Mouse (Mus musculus) brown adipose tissue, adult 24 weeks (tissue): Measurements from ENCODE around the gene 1700066M21Rik. TPM values are rescaled to one million over a fixed set of nuclear protein-coding genes. Genes with fewer than 3 reads are reported as not detected.

Experiments used
- H3K27ac ChIP-seq: fragments of 200-500 bp; replicated peaks from 2 replicates; pipeline ENCODE4 v1.5.1; 2012; ENCODE audit warnings: low read depth, mild to moderate bottlenecking, low read length
- H3K4me1 ChIP-seq: fragments of 200-500 bp; 2 replicates; pipeline ENCODE4 v1.6.1; 2012; ENCODE audit warnings: low read length, mixed read lengths; ENCODE audit not compliant: control insufficient read depth, insufficient read depth, insufficient read length
- H3K4me3 ChIP-seq: fragments of 200-500 bp; 2 replicates; pipeline ENCODE4 v1.5.1; 2012; ENCODE audit warnings: low read depth, mild to moderate bottlenecking, low read length, moderate library complexity; ENCODE audit not compliant: insufficient read depth
- polyA plus RNA-seq: library from polyadenylated mRNA; stranded (reverse); fragments of >200 nt; gene quantifications from 2 replicates; pipeline ENCODE4 v1.2.4, GENCODE M21; 2012; ENCODE audit not compliant: missing spikeins, insufficient read depth, insufficient read length

Gene 1700066M21Rik
- polyA plus RNA-seq, 1 experiment: 5.7 TPM

DNA sequence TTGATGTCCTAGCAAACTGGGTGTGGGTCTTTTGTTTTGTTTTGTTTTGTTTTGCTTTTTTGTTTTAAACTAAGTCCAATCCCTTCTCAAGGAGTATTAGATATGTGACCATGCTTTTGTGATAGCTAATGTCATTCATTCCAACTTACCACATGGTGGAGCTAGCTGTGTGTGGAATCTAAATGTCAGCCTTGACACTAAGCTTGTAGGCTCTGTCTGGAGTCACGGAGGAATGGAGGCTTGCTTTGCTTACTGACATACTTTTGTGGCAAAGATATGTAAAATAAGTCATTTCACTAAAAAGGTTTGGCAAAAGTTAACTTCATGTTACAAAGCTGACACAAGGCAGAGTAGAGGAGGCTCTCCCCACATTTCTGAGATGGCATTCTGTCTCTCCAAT, 46.3 kb downstream of the 1700066M21Rik start:
- H3K4me3 ChIP-seq: no peak overlapping the region
- no peaks in the 10 kb centered on the region for H3K4me1 ChIP-seq
- H3K27ac ChIP-seq: no peak overlapping the region

DNA sequence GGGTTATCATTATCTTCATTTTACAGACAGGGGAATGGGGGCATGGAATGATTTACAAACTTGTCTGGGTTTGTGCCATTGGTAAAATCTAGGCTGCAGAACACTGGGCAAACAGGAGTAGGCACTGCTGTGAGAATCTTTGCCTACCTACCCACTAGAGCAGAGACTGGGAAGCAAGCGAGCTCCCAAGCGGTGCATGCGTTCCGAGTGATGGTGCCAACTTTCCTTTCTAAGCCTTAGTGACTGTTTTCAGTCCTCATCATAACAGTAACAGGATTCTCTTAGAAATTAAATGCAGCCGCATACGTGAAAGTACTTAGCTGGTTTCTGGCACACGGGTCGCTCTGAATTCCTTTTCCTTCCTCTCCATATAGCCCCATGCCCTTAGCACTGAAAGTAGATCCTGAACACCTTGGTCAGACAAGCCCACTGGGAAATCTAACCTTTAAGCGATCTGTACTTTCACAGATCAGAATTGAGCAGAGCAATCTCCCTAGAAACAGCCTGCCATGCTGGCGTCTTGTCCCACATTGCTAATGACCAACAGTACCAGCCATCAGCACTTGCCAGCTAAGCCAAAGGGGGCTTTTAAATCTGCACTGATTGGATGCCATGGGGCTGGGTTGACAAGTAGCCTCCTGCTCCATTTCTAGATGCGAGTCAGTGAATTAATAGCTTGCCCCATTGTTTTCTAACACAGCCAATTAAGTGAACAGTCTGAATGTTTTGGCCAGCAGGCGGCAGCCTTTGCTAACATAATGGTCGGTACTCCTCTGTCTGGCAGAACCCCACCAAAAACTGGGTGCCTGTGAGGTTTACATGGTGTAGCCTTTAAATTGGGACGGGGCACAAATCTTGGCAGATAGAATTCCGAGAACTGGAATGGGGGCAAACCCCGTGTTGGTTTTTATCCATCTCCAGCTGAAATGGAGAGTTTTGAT, 51.2 kb downstream of the 1700066M21Rik start:
- Histone ChIP-seq H3K4me1 (no peaks in the 10 kb centered on the region), H3K27ac (no peak overlapping the region)

DNA sequence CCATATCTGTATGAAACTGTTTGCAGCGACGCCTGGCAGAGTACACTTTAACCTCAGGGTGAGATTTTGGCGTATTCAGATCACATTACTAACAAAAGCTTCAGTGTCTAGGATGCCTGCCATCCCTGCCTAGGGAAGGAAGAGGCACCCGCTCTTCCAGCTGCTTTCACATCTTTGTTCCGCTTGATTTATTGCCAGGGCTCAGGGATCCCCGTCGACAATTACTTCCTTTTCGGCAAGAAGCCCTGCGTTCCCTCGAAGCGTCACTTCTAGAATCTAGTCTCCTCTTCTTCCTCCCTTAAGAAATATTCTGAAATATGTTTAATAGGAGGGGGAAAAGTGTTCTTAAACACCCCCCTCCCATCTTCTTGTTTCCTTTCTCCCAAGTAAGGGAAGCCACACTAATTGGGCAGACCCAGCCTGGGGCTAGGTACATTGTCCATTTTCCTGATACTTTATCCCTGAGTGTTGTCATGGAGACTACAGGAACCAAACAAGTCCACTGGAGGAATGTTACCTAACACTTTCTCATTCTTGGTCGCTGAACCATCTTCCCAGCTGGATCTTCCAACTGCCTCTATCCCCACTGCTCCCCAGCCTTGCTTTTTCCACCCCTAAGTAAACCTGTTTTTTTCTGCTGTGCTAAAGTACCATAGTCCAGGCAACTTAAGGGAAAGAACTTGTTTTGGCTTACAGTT, 52.5 kb downstream of the 1700066M21Rik start:
- Histone ChIP-seq H3K4me1 (no peaks in the 10 kb centered on the region), H3K4me3 (peak overlapping the region; percentile 18; the same call in 1 of the 2 replicates), H3K27ac (no peak overlapping the region)

More for the DNA sequence above, 51.2 kb downstream of the 1700066M21Rik start:
- H3K4me3 ChIP-seq: no peak overlapping the region

DNA sequence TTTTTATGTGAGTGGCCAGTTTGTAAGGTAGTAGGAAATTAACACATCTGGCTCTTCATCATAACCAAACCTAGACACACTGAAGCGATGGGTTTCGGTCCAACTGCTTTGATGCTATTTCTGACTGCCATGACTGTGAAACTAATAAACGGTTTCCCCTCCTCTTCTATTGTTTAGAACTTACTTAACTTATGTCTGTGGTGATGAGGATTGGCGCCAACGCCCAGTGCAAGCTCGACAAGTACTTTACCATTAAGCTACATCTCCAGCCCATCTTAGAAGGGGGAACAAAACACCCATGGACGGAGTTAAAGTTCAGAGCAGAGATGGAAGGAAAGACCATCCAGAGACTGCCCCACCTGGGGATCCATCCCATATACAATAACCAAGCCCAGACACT, 55.7 kb downstream of the 1700066M21Rik start:
- Histone ChIP-seq H3K4me3 (no peak overlapping the region), H3K4me1 (peaks cover 5% of the 10 kb centered on the region; the same call in 1 of the 2 replicates), H3K27ac (no peak overlapping the region)

Other genes with a start within 250 kb of the 1700066M21Rik start
- 15.7 and 16.7 TPM in 2 replicates for gene Maip1, start 28.7 kb downstream of the 1700066M21Rik start, polyA plus RNA-seq
- gene Tyw5, start 29.5 kb downstream of the 1700066M21Rik start, polyA plus RNA-seq: 24.1 and 25.6 TPM in 2 replicates